Mouse (Mus musculus) layer of hippocampus, adult 2 months (tissue): ENCODE measurements around the gene Arhgap31. TPM values are rescaled to one million over a fixed set of nuclear protein-coding genes. Genes with fewer than 3 reads are reported as not detected.

ENCODE experiments used
- DNase-seq, 2 experiments: peaks; one replicate each; pipeline ENCODE4 v3.0.0; 2022; ENCODE audit warnings: low spot score in 2 of 2
- H3K27ac ChIP-seq: fragments of 200-600 bp; 2 replicates; pipeline ENCODE4 v1.8.1; 2022
- H3K4me3 ChIP-seq: fragments of 200-600 bp; 2 replicates; pipeline ENCODE4 v1.8.1; 2022; ENCODE audit warnings: mild to moderate bottlenecking
- CTCF ChIP-seq: fragments of 200-600 bp; conservative IDR thresholded peaks from 2 replicates; pipeline ENCODE4 v1.8.1; 2022; ENCODE audit warnings: antibody characterized with exemption, mild to moderate bottlenecking, moderate library complexity
- long read RNA-seq, 2 experiments: library from polyadenylated mRNA; stranded (forward); transcript quantifications; one replicate each; pipeline ENCODE4 v2.0.0; 2021; ENCODE audit warnings: borderline mapping rate in 2 of 2
- total RNA-seq, 2 experiments: library from RNA; stranded (reverse); gene quantifications; 2 replicates each; pipeline ENCODE4 v1.2.3; 2021

Arhgap31 gene
- total RNA-seq: 10 to 100 TPM; 17.9 to 18.5 TPM
- long read RNA-seq, experiment 1, full-length matches to known transcripts: 4 of 14 reads
- long read RNA-seq, experiment 1, partial matches to known transcripts: 5 of 14 reads
- long read RNA-seq, experiment 1, other reads (novel, unspliced or antisense): 5 of 14 reads
- long read RNA-seq, experiment 2, full-length matches to known transcripts: 7 of 16 reads
- long read RNA-seq, experiment 2, partial matches to known transcripts: 1 of 16 reads
- long read RNA-seq, experiment 2, other reads (novel, unspliced or antisense): 8 of 16 reads

DNA sequence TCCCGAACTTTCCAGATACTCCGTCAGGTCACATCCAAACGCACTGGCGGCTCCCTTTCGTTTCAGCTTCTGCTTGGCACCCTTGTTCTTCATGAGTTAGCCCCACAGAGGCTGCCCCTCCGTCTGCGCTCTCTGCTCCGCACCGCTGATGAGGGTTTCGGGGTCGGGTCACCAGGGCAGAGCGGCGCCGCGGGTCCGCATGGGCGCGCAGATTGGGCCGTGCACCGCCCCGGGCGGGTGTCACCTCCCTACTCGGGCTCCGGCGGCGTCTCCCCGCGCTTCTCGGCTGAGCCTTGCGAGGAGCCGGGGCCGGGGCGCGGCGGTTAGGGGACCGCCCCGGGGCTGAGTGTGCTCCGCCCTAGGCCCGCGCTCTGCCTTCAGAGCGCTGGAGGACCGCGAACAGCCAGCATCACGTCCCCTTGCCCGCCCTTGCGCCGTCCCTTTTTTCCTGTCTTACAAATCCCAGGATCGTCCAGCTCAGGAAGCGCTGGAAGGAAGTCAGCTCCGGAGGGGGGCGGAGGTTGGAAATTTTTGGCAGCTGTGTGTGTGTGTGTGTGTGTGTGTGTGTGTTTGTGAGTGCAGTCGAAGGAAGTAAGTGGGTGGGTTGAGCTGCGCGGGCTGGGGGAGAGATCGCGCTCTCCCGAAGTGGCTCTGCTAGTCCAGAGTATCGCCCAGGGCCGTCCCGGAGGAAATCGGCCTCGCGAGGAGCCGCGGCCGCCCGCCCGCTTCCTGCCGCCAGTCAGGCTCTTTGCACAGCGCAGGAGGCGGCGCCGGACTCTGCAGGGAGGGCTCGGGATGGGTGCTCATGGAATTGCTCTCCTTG lies at the start of gene Arhgap31:
Arhgap31 (minus strand) TSS at position 694 of the 823 bp plus-strand sequence.
- H3K4me3 ChIP-seq: peak within 1 kb of the TSS; percentile 85
- TF ChIP-seq CTCF: no peak
- peak; percentile 32 to 34 for DNase-seq
- H3K27ac ChIP-seq: peak within 1 kb of the TSS; percentile 91

DNA sequence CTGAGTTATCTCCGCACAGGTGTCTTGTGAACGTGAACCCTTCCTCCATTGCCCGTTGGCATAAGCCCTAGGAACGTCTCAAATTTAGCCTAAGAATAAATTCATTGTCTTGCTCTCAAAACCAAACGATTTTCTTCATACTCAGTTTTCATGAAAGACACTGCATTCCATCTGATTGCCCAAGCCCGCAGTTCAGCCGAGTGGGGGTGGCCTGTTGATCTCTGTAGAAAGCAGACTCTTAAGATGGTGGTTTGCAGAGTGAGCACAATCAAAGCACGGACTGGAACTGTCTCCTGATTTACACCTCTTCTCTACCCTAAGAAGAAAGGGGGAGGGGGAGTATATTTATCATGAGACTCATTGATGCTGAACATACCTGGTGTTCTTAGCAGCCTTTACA lies 49.3 kb upstream of the Arhgap31 start:
- TF ChIP-seq CTCF: no peak
- Histone ChIP-seq H3K4me3 (no peak overlapping the region), H3K27ac (peak overlapping the region; percentile 11; the same call in 1 of the 2 replicates)
- no peak for DNase-seq

DNA sequence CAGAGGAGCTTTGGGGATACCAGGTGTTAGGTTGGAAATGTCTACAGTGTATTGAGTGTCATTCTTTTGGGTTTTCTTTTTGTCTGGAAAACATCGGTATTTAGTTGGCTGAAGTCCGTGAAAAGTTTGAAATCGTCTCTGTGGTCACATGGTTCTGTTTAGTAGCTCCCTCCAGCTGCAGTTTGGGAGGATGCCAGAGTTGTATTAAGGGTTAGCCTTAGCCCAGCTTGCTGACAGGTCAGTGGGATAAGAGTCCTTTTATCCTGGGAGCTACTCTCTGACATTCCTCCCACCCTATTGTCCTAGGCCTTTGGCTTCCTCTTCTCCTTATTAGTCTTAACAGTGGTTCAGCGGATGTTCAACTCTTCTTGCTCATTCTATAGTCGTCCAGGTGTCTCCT lies 48.9 kb upstream of the Arhgap31 start:
- DNase-seq: no peak
- Histone ChIP-seq H3K27ac (no peak overlapping the region), H3K4me3 (no peak overlapping the region)
- TF ChIP-seq CTCF: no peak

DNA sequence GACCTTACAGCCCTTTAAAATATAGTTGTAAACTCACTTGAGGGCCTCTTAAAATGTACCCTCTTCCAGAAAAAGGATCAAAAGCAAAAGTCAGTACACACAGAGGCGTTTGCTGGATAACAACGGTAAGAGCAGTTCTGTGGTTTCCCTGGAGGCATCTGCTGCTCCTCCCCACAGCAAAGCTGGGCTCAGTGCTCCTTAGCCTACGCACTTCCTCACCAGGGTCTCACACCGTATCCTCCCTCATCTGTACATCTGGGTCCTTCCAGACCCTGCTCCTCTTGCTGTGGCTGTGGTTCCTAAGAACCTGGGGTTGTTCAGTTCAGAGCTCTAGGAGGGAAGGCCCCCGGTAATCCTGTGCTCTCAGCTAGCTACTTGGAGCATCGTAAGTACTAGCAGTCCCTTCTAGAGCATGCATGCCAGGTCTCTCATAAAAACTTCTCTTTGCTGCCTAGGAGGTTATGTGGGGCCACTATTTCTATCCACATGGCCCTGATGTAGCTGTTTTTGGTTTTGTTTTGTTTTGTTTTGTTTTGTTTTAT lies 47.8 kb upstream of the Arhgap31 start:
- H3K4me3 ChIP-seq: no peak overlapping the region

DNA sequence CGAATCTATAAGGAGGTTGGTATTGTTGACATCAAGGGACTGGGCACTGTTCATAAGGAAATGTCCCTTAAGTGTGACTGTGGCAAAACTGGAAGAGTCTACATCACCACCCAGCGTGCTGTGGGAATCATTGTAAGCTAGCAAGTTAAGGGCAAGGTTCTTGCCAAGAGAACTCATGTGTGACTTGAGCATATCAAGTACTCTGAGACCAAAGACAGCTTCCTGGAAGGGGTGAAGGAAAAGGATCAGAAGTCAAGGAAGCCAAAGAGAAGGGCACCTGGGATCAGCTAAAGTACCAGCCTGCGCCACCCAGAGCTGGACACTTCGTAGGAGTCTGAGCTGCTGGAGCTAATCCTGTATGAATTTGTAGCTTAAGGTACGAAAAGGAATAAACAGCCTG lies 47.2 kb upstream of the Arhgap31 start:
- DNase-seq: no peak
- peak overlapping the region; percentile 77; the same call in 1 of the 2 replicates for H3K27ac ChIP-seq
- no peak overlapping the region for H3K4me3 ChIP-seq
- TF ChIP-seq CTCF: no peak

More for the DNA sequence above, 47.8 kb upstream of the Arhgap31 start:
- DNase-seq: no peak
- no peak for TF ChIP-seq CTCF
- peak overlapping the region; percentile 77; the same call in 1 of the 2 replicates for H3K27ac ChIP-seq

DNA sequence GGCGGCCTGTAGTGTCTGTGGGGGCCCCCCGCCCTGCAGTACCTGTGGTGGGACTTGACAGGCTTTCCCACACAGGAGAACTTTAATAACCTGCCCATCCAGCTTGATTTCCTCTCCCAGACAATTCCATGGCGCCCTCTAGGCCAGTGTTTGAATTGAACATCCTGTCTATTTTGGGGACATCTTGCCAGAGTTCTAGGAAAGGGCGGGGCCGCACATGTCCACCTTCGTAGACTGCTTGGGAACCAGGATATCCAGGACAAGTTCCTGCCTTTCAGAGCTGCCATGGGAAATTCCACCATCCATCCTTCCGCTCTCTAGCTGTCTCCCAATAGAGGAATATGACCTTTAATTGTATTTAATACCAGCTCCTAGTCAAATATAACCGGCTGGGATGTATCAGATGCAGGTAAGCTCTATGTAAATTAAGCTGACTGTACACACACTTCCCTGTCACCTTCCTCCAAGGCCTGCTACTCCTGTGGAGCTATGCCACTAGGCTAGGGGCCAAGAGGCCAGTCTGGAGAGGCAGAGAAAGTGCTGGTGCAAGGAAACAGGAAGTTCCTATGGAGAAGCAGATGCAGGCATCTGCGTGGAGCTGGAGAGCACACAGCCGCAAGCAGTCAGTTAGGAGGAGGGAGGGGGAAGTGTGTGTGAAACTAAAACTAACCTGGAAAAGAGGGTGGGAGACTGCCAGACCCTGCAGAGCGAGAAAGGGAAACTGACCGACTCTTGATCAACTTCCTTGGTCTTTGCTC lies 45.2 kb upstream of the Arhgap31 start:
- peak; percentile 31 for TF ChIP-seq CTCF
- no peak for DNase-seq
- Histone ChIP-seq H3K4me3 (no peak overlapping the region), H3K27ac (no peak overlapping the region)

DNA sequence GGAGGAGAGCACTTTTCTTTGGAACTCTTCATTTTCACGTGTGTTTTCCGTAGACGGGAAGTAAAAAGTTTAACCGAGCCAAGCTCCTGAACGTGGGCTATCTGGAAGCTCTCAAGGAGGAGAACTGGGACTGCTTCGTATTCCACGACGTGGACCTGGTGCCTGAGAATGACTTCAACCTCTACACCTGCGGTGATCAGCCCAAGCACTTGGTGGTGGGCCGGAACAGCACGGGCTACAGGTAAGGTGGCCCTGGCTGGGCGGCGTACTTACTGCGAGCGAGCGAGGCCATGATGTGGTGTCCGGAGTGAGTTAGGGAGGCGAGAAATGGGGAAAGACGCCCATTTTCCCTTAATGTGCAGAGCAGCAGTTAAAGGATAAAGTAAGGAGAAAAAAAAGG lies 44.6 kb upstream of the Arhgap31 start:
- DNase-seq: no peak
- TF ChIP-seq CTCF: no peak
- Histone ChIP-seq H3K4me3 (no peak overlapping the region), H3K27ac (0 out of 2 replicates have a peak overlapping the region, but pooled peaks have one; percentile 14)

DNA sequence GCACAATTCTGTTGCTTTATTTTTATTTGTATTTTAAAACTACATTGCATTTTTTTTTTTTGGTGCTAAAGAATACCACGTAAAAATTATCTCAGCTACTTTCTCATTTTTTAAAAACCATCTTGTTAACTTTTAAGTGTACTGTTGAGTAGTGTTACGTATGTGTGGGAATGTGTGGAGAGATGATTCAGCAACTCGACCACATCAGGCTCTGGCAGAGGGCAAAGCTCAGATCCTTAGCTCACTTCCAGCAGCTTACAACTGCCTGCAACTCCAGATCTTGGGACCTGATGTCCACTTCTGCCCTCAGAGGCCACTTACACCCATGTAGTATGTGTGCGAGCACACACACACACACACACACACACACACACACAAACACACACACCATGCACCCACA lies 43.5 kb upstream of the Arhgap31 start:
- no peak for DNase-seq
- TF ChIP-seq CTCF: no peak
- no peak overlapping the region for H3K27ac ChIP-seq
- H3K4me3 ChIP-seq: no peak overlapping the region

DNA sequence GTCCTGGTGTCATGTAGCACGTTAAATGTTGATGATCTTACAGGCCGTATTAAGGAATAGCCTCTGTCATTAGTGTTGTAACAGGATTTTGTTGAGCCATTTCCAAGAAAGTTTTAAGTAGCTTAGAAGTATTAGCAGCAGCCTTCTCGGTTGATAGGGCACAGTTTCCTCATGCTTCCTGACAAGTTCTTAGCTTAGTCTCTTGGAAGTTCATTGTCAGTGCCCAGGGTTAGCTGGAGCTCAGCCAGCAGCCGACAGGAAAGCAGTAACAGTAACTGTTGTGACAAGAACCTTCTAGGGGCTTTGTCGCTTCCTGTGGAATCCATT lies 43.1 kb upstream of the Arhgap31 start:
- H3K27ac ChIP-seq: no peak overlapping the region
- no peak for DNase-seq
- TF ChIP-seq CTCF: no peak
- no peak overlapping the region for H3K4me3 ChIP-seq

DNA sequence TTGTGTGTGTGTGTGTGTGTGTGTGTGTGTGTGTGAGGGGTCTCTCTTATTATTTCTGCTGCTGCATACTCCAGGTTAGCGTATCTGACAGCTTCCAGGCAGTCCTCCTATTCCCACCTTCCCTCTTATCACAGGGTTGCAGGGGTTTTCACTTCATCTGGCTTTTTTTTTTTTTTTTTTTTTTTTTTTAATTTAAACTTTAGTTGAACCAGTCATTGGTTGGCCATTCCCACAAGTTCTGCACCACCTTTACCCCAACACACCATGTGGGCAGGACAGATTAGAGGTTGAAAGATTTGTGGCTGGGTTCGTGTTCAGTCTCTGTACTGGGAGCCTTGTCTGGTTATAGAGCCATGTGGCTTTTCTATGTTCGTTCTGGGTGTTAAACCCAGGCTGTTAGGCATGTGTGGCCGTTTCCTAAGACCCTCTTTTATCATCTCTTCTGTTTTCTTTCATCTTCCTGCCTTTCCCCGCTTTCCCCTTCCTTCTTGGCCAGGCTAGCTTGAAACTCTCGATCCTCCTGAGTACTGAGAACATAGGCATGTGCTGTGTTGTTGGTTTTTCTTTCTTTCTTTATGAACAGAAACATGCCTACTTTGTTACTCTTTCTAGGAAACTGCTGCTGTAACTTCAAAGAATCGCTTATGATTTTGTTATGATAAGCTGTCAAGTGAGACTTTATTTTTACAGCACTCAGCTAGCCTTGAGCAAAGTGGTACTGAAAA lies 42.5 kb upstream of the Arhgap31 start:
- H3K4me3 ChIP-seq: no peak overlapping the region
- H3K27ac ChIP-seq: 0 out of 2 replicates have a peak overlapping the region, but pooled peaks have one; percentile 2
- DNase-seq: no peak
- no peak for TF ChIP-seq CTCF

DNA sequence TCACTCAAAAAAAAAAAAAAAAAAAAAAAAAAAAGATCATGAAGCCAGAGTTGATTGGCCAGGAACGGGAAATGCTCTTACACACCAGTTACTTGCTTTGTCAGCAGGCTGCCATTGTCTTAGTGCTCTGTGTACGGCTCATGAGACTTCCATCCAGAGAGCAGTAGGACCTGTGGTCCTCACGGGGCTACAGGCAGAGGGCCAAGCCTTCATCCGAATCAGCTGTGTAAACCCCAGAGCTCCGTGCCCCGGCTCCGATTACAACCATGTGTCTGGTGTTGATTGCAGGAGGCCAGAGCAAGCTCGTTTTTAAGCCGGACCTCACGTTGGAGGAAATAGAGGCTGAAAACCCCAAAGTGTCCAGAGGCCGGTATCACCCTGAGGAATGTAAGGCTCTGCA lies 40.6 kb upstream of the Arhgap31 start:
- Histone ChIP-seq H3K27ac (no peak overlapping the region), H3K4me3 (no peak overlapping the region)
- TF ChIP-seq CTCF: no peak
- no peak for DNase-seq

DNA sequence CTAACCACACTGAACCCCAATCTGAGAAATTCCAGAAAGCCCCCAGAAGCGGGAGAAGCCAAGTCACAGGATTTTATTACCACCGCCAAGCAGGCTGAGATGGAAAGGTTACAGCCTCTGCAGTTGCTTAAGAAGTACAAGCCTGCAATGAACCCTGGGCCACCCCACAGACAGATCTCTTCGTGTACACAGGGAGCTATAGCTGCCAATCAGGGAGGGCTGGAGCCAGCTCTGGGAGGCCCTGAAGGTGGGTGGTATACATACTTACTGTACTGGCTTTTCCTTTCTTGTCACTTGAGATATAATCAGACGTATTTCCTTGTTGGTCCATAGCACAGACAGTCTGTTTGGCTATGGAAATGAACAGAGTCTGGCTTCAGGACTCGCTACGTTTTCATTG lies 37.7 kb upstream of the Arhgap31 start:
- H3K27ac ChIP-seq: no peak overlapping the region
- DNase-seq: no peak
- no peak for TF ChIP-seq CTCF
- H3K4me3 ChIP-seq: no peak overlapping the region
